Mouse (Mus musculus): Measurements from ENCODE around the gene Atrnl1. TPM values are rescaled to one million over a fixed set of nuclear protein-coding genes. Genes with fewer than 3 reads are reported as not detected.
A peak's percentile ranks its signal among the peaks of the same experiment; 100 is the strongest.
"Not testable (repeated sequence)": the region's sequence is repeated elsewhere in the genome, so short reads cannot be mapped to it uniquely, and the experiment has no call there.

Gene Atrnl1
- total and polyA plus RNA-seq, 3 experiments = 5.7 to 24.4 (median 23.4) TPM

GRCm38 (mm10) chr19:57686596-57686995 is 75.8 kb downstream of the Atrnl1 start:
- DNase-seq = no peak

- no peak for DNase-seq
Measured at GRCm38 (mm10) chr19:57692566-57692965, 81.7 kb downstream of the Atrnl1 start.

GRCm38 (mm10) chr19:57696781-57697180 is 85.9 kb downstream of the Atrnl1 start:
- DNase-seq = not testable (repeated sequence)

- peak; percentile 50 for DNase-seq
Measured at GRCm38 (mm10) chr19:57713138-57713537, 102.3 kb downstream of the Atrnl1 start.

- DNase-seq = peak; percentile 78
Measured at GRCm38 (mm10) chr19:57724920-57725319, 114.1 kb downstream of the Atrnl1 start.

GRCm38 (mm10) chr19:57725326-57725725 is 114.5 kb downstream of the Atrnl1 start:
- no peak for DNase-seq

- DNase-seq = no peak
Measured at GRCm38 (mm10) chr19:57727009-57727408, 116.2 kb downstream of the Atrnl1 start.

GRCm38 (mm10) chr19:57737475-57737874 is 126.6 kb downstream of the Atrnl1 start:
- peak; percentile 33 for DNase-seq

- DNase-seq = no peak
Measured at GRCm38 (mm10) chr19:57745579-57745978, 134.7 kb downstream of the Atrnl1 start.

- DNase-seq = no peak
Measured at GRCm38 (mm10) chr19:57746553-57746952, 135.7 kb downstream of the Atrnl1 start.

- no peak for DNase-seq
Measured at GRCm38 (mm10) chr19:57752189-57752588, 141.4 kb downstream of the Atrnl1 start.

- DNase-seq = peak; percentile 11
Measured at GRCm38 (mm10) chr19:57762526-57762925, 151.7 kb downstream of the Atrnl1 start.

- DNase-seq = no peak
Measured at GRCm38 (mm10) chr19:57764576-57765371, 153.9 kb downstream of the Atrnl1 start.

- no peak for DNase-seq
Measured at GRCm38 (mm10) chr19:57767051-57767450, 156.2 kb downstream of the Atrnl1 start.

GRCm38 (mm10) chr19:57768661-57769060 is 157.8 kb downstream of the Atrnl1 start:
- no peak for DNase-seq

GRCm38 (mm10) chr19:57782366-57783089 is 171.7 kb downstream of the Atrnl1 start:
- no peak for DNase-seq

- no peak for DNase-seq
Measured at GRCm38 (mm10) chr19:57786699-57787098, 175.9 kb downstream of the Atrnl1 start.

GRCm38 (mm10) chr19:57802207-57802606 is 191.4 kb downstream of the Atrnl1 start:
- no peak for DNase-seq

GRCm38 (mm10) chr19:57802771-57803482 is 192.1 kb downstream of the Atrnl1 start:
- DNase-seq = no peak

GRCm38 (mm10) chr19:57803483-57803820 is 192.6 kb downstream of the Atrnl1 start:
- DNase-seq = no peak

GRCm38 (mm10) chr19:57808363-57808762 is 197.5 kb downstream of the Atrnl1 start:
- DNase-seq = no peak

GRCm38 (mm10) chr19:57814291-57814690 is 203.5 kb downstream of the Atrnl1 start:
- peak; percentile 41 for DNase-seq
